Mouse (Mus musculus): ENCODE measurements around the gene Incenp. TPM values are rescaled to one million over a fixed set of nuclear protein-coding genes. Genes with fewer than 3 reads are reported as not detected.
A peak's percentile ranks its signal among the peaks of the same experiment; 100 is the strongest.

Incenp gene
- polyA plus RNA-seq (2012; rRNA removed), result 17.2 and 18.8 TPM in 2 replicates

- Histone ChIP-seq H3K27ac (ENCODE audit: insufficient read depth, low read length) (peak within 1 kb of the TSS; percentile 88), H3K36me3 (ENCODE audit: control insufficient read depth, insufficient read depth, low read length) (peaks cover 2% of the 10 kb centered on the region; the same call in 1 of the 2 replicates), H3K4me3 (ENCODE audit: extremely low read depth, insufficient read depth, insufficient read length) (peak within 1 kb of the TSS; percentile 74), H3K27me3 (ENCODE audit: control insufficient read depth, insufficient read depth, low read length) (no peaks in the 10 kb centered on the region), H3K4me1 (ENCODE audit: control insufficient read depth, insufficient read depth, insufficient read length) (peaks cover 11% of the 10 kb centered on the region; the same call in 1 of the 2 replicates)
- TF ChIP-seq CTCF (IDR thresholded peaks at IDR 0.05; ENCODE audit: extremely low read depth, insufficient read depth, insufficient read length, insufficient replicate concordance) (no peak), POLR2A (IDR thresholded peaks at IDR 0.05; ENCODE audit: low read depth, low read length) (peak; percentile 92)
- under 1% methylated on average over 58 of the region's 58 CpGs for WGBS
- DNase-seq (ENCODE audit: low read depth in 1 of 2, low spot score in 2 of 2), result peak; percentile 92 to 99
Measured at GRCm38 (mm10) chr19:9899072-9899779, at the start of gene Incenp. TSS of gene Incenp (minus strand) at chr19:9899551.

- TF ChIP-seq POLR2A (IDR thresholded peaks at IDR 0.05; ENCODE audit: low read depth, low read length) (no peak), CTCF (IDR thresholded peaks at IDR 0.05; ENCODE audit: extremely low read depth, insufficient read depth, insufficient read length, insufficient replicate concordance) (no peak)
- 81% methylated on average over 3 of the region's 3 CpGs for WGBS
Measured at GRCm38 (mm10) chr19:9946986-9947385, 47.6 kb upstream of the Incenp start.

GRCm38 (mm10) chr19:9945800-9946564 is 46.6 kb upstream of the Incenp start:
- H3K4me1 ChIP-seq (ENCODE audit: control insufficient read depth, insufficient read depth, insufficient read length), result peaks cover 14% of the 10 kb centered on the region; the same call in 1 of the 2 replicates
- no peaks in the 10 kb centered on the region for H3K36me3 ChIP-seq (ENCODE audit: control insufficient read depth, insufficient read depth, low read length)
- 88% methylated on average over 8 of the region's 8 CpGs for WGBS
- no peak overlapping the region for H3K27ac ChIP-seq (ENCODE audit: insufficient read depth, low read length)
- H3K4me3 ChIP-seq (ENCODE audit: extremely low read depth, insufficient read depth, insufficient read length), result no peak overlapping the region
- no peaks in the 10 kb centered on the region for H3K27me3 ChIP-seq (ENCODE audit: control insufficient read depth, insufficient read depth, low read length)
- no peak for DNase-seq (ENCODE audit: low read depth in 1 of 2, low spot score in 2 of 2)
- no peak for TF ChIP-seq CTCF (IDR thresholded peaks at IDR 0.05; ENCODE audit: extremely low read depth, insufficient read depth, insufficient read length, insufficient replicate concordance)
- no peak for TF ChIP-seq POLR2A (IDR thresholded peaks at IDR 0.05; ENCODE audit: low read depth, low read length)

More at GRCm38 (mm10) chr19:9946986-9947385, 47.6 kb upstream of the Incenp start:
- Histone ChIP-seq H3K4me1 (ENCODE audit: control insufficient read depth, insufficient read depth, insufficient read length) (peaks cover 10% of the 10 kb centered on the region; the same call in 1 of the 2 replicates), H3K27me3 (ENCODE audit: control insufficient read depth, insufficient read depth, low read length) (no peaks in the 10 kb centered on the region), H3K36me3 (ENCODE audit: control insufficient read depth, insufficient read depth, low read length) (no peaks in the 10 kb centered on the region), H3K27ac (ENCODE audit: insufficient read depth, low read length) (no peak overlapping the region), H3K4me3 (ENCODE audit: extremely low read depth, insufficient read depth, insufficient read length) (no peak overlapping the region)
- DNase-seq (ENCODE audit: low read depth in 1 of 2, low spot score in 2 of 2), result no peak

- H3K4me3 ChIP-seq (ENCODE audit: extremely low read depth, insufficient read depth, insufficient read length), result no peak overlapping the region
- H3K36me3 ChIP-seq (ENCODE audit: control insufficient read depth, insufficient read depth, low read length), result no peaks in the 10 kb centered on the region
- H3K27me3 ChIP-seq (ENCODE audit: control insufficient read depth, insufficient read depth, low read length), result no peaks in the 10 kb centered on the region
- peak overlapping the region; percentile 72 for H3K27ac ChIP-seq (ENCODE audit: insufficient read depth, low read length)
- 56% methylated on average over 10 of the region's 10 CpGs for WGBS
- H3K4me1 ChIP-seq (ENCODE audit: control insufficient read depth, insufficient read depth, insufficient read length), result peaks cover 28% of the 10 kb centered on the region; the same call in 1 of the 2 replicates
- TF ChIP-seq POLR2A (IDR thresholded peaks at IDR 0.05; ENCODE audit: low read depth, low read length) (no peak), CTCF (IDR thresholded peaks at IDR 0.05; ENCODE audit: extremely low read depth, insufficient read depth, insufficient read length, insufficient replicate concordance) (no peak)
- peak in 1 of 2 experiments; percentile 38 for DNase-seq (ENCODE audit: low read depth in 1 of 2, low spot score in 2 of 2)
Measured at GRCm38 (mm10) chr19:9942539-9943533, 43.5 kb upstream of the Incenp start.

GRCm38 (mm10) chr19:9941809-9942208 is 42.5 kb upstream of the Incenp start:
- WGBS, result 73% methylated on average over 1 of the region's 1 CpGs
- Histone ChIP-seq H3K4me3 (ENCODE audit: extremely low read depth, insufficient read depth, insufficient read length) (no peak overlapping the region), H3K27me3 (ENCODE audit: control insufficient read depth, insufficient read depth, low read length) (no peaks in the 10 kb centered on the region), H3K27ac (ENCODE audit: insufficient read depth, low read length) (no peak overlapping the region), H3K36me3 (ENCODE audit: control insufficient read depth, insufficient read depth, low read length) (no peaks in the 10 kb centered on the region), H3K4me1 (ENCODE audit: control insufficient read depth, insufficient read depth, insufficient read length) (peaks cover 35% of the 10 kb centered on the region; the same call in 1 of the 2 replicates)
- DNase-seq (ENCODE audit: low read depth in 1 of 2, low spot score in 2 of 2), result no peak
- TF ChIP-seq CTCF (IDR thresholded peaks at IDR 0.05; ENCODE audit: extremely low read depth, insufficient read depth, insufficient read length, insufficient replicate concordance), result no peak
- TF ChIP-seq POLR2A (IDR thresholded peaks at IDR 0.05; ENCODE audit: low read depth, low read length), result no peak

- TF ChIP-seq CTCF (IDR thresholded peaks at IDR 0.05; ENCODE audit: extremely low read depth, insufficient read depth, insufficient read length, insufficient replicate concordance), result no peak
- TF ChIP-seq POLR2A (IDR thresholded peaks at IDR 0.05; ENCODE audit: low read depth, low read length), result no peak
- peaks cover 42% of the 10 kb centered on the region; the same call in 1 of the 2 replicates for H3K4me1 ChIP-seq (ENCODE audit: control insufficient read depth, insufficient read depth, insufficient read length)
Measured at GRCm38 (mm10) chr19:9940903-9941302, 41.6 kb upstream of the Incenp start.

More at GRCm38 (mm10) chr19:9940903-9941302, 41.6 kb upstream of the Incenp start:
- no peak for DNase-seq (ENCODE audit: low read depth in 1 of 2, low spot score in 2 of 2)
- no peak overlapping the region for H3K4me3 ChIP-seq (ENCODE audit: extremely low read depth, insufficient read depth, insufficient read length)
- 90% methylated on average over 4 of the region's 4 CpGs for WGBS
- H3K27ac ChIP-seq (ENCODE audit: insufficient read depth, low read length), result no peak overlapping the region
- H3K36me3 ChIP-seq (ENCODE audit: control insufficient read depth, insufficient read depth, low read length), result no peaks in the 10 kb centered on the region
- no peaks in the 10 kb centered on the region for H3K27me3 ChIP-seq (ENCODE audit: control insufficient read depth, insufficient read depth, low read length)

Measured in spleen, adult 2 months (tissue).